Mouse (Mus musculus) ES-E14 (cell line): ENCODE data around the gene Chrm4. TPM values are rescaled to one million over a fixed set of nuclear protein-coding genes. Genes with fewer than 3 reads are reported as not detected.

ENCODE experiments used
- DNase-seq: peaks from one replicate; pipeline ENCODE4 v3.0.0-alpha.2; 2013; ENCODE audit warnings: low read depth, low spot score
- H3K27ac ChIP-seq: 2 replicates; pipeline ENCODE4 v1.5.1; 2012; ENCODE audit warnings: low read depth, mild to moderate bottlenecking, low read length, moderate library complexity, mixed read lengths; ENCODE audit not compliant: poor library complexity, insufficient read depth, severe bottlenecking
- H3K36me3 ChIP-seq: 2 replicates; pipeline ENCODE4 v1.6.1; 2012; ENCODE audit warnings: mild to moderate bottlenecking, low read length, moderate library complexity, mixed read lengths; ENCODE audit not compliant: control insufficient read depth, poor library complexity, insufficient read depth, severe bottlenecking
- H3K4me1 ChIP-seq, 2 experiments: fragments of 150-350 bp in 1 of 2; sonication (generic) in 1 of 2; 2 replicates each; pipeline ENCODE4 v1.6.1; 2012; ENCODE audit warnings: low read length in 2 of 2, mild to moderate bottlenecking in 1 of 2, mixed read lengths in 1 of 2; ENCODE audit not compliant: control insufficient read depth in 2 of 2, insufficient read depth in 2 of 2, poor library complexity in 1 of 2
- H3K4me3 ChIP-seq, 2 experiments: fragments of 150-350 bp in 1 of 2; sonication (generic) in 1 of 2; 2 replicates each; pipeline ENCODE4 v1.5.1; 2012; ENCODE audit warnings: low read length in 2 of 2, low read depth in 1 of 2, mild to moderate bottlenecking in 1 of 2, mixed read lengths in 1 of 2; ENCODE audit not compliant: insufficient read depth in 1 of 2, poor library complexity in 1 of 2, severe bottlenecking in 1 of 2
- H3K9ac ChIP-seq: 2 replicates; pipeline ENCODE4 v1.6.1; 2012; ENCODE audit warnings: low read depth, mild to moderate bottlenecking, low read length, mixed read lengths; ENCODE audit not compliant: poor library complexity, insufficient read depth, severe bottlenecking
- H3K9me3 ChIP-seq: fragments of 150-350 bp; sonication (generic); 2 replicates; pipeline ENCODE4 v1.6.1; 2012; ENCODE audit warnings: low read depth, mild to moderate bottlenecking, low read length; ENCODE audit not compliant: control insufficient read depth, insufficient read depth
- CHD2 ChIP-seq: IDR thresholded peaks from 2 replicates; pipeline ENCODE4 v1.6.1; 2014; ENCODE audit warnings: mild to moderate bottlenecking, low read depth, low read length, inconsistent platforms
- HCFC1 ChIP-seq: IDR thresholded peaks from 2 replicates; pipeline ENCODE4 v1.6.1; 2012; ENCODE audit warnings: low read length, inconsistent platforms, borderline replicate concordance; ENCODE audit not compliant: insufficient read depth
- MAFK ChIP-seq: IDR thresholded peaks from 2 replicates; pipeline ENCODE4 v1.6.1; 2014; ENCODE audit warnings: mild to moderate bottlenecking, low read depth, low read length, inconsistent platforms; ENCODE audit not compliant: insufficient read depth
- ZC3H11A ChIP-seq: IDR thresholded peaks from 2 replicates; pipeline ENCODE4 v1.6.1; 2012; ENCODE audit warnings: low read depth, mild to moderate bottlenecking, inconsistent platforms, low read length, borderline replicate concordance
- ZNF384 ChIP-seq: IDR thresholded peaks from 2 replicates; pipeline ENCODE4 v1.6.1; 2012; ENCODE audit warnings: low read depth, low read length, inconsistent platforms
- in situ Hi-C, 2 experiments: fragments of 600-800 bp; cut with MboI; formaldehyde crosslinking; loops; one replicate each; pipeline ENCODE4 v1.15.1; 2025; ENCODE audit warnings: low sequenced_read_pairs in 2 of 2, inconsistent platforms in 1 of 2; ENCODE audit not compliant: unreplicated experiment in 2 of 2
- total RNA-seq: library from RNA; depleted of rRNA; stranded (reverse); fragments of 300-350 nt; gene quantifications from 2 replicates; pipeline ENCODE4 v1.2.3, GENCODE M21; 2012

The Chrm4 gene
- total RNA-seq, 1 experiment: 5.6 TPM

GRCm38 (mm10) chr2:91960459-91960858 is 33.4 kb downstream of the Chrm4 start:
- Histone ChIP-seq H3K9ac (no peak overlapping the region), H3K4me1 (peaks cover 6 to 45% of the 10 kb centered on the region in 2 experiments; a peak in 3 of 4 replicates), H3K4me3 (no peak overlapping the region), H3K9me3 (no peaks in the 10 kb centered on the region), H3K36me3 (peaks cover 5% of the 10 kb centered on the region; the same call in 1 of the 2 replicates), H3K27ac (no peak overlapping the region)
- in situ Hi-C loops: loop anchor here in 1 of 2 experiments (10.0 kb wide), 1 partner anchor 474 kb away; the partner anchor contains the start of gene Cry2
- TF ChIP-seq HCFC1: no peak
- no peak for TF ChIP-seq CHD2
- TF ChIP-seq ZC3H11A: no peak
- no peak for TF ChIP-seq MAFK
- TF ChIP-seq ZNF384: no peak
- no peak for DNase-seq

- in situ Hi-C loops: loop anchor here in 1 of 2 experiments (10.0 kb wide), 1 partner anchor 473 kb away; the partner anchor contains the start of gene Cry2
- peaks cover 5% of the 10 kb centered on the region; the same call in 1 of the 2 replicates for H3K36me3 ChIP-seq
- H3K4me1 ChIP-seq: peaks cover 6 to 46% of the 10 kb centered on the region in 2 experiments; a peak in 3 of 4 replicates
- no peak overlapping the region for H3K27ac ChIP-seq
- no peak for DNase-seq
- TF ChIP-seq MAFK: no peak
- no peak for TF ChIP-seq ZNF384
- TF ChIP-seq HCFC1: no peak
- TF ChIP-seq ZC3H11A: no peak
- no peak for TF ChIP-seq CHD2
- H3K9me3 ChIP-seq: no peaks in the 10 kb centered on the region
- peak overlapping the region; percentile 86; a peak in 3 of 4 replicates for H3K4me3 ChIP-seq
- peak overlapping the region; percentile 78; the same call in 1 of the 2 replicates for H3K9ac ChIP-seq
Observed at GRCm38 (mm10) chr2:91961901-91962761, 35.1 kb downstream of the Chrm4 start.

GRCm38 (mm10) chr2:91962864-91963401 is 35.9 kb downstream of the Chrm4 start:
- H3K9ac ChIP-seq: peak overlapping the region; percentile 78
- H3K4me1 ChIP-seq: peaks cover 6 to 46% of the 10 kb centered on the region in 2 experiments; a peak in 3 of 4 replicates

GRCm38 (mm10) chr2:91963443-91963932 is 36.4 kb downstream of the Chrm4 start:
- no peaks in the 10 kb centered on the region for H3K9me3 ChIP-seq
- DNase-seq: peak; percentile 69
- no peak overlapping the region for H3K27ac ChIP-seq
- H3K36me3 ChIP-seq: peaks cover 5% of the 10 kb centered on the region; the same call in 1 of the 2 replicates
- in situ Hi-C loops: loop anchor here in 1 of 2 experiments (10.0 kb wide), 1 partner anchor 471 kb away; the partner anchor contains the start of gene Cry2
- H3K4me3 ChIP-seq: peak overlapping the region; percentile 86; a peak in 3 of 4 replicates
- H3K9ac ChIP-seq: peak overlapping the region; percentile 78
- peaks cover 6 to 51% of the 10 kb centered on the region in 2 experiments; a peak in 3 of 4 replicates for H3K4me1 ChIP-seq
- TF ChIP-seq HCFC1 (peak; percentile 75), ZC3H11A (no peak), CHD2 (no peak), MAFK (no peak), ZNF384 (no peak)

More at GRCm38 (mm10) chr2:91962864-91963401, 35.9 kb downstream of the Chrm4 start:
- peak overlapping the region; percentile 86 for H3K4me3 ChIP-seq
- no peak for TF ChIP-seq ZC3H11A
- TF ChIP-seq HCFC1: no peak
- TF ChIP-seq CHD2: no peak
- no peak for TF ChIP-seq ZNF384
- TF ChIP-seq MAFK: no peak
- peaks cover 5% of the 10 kb centered on the region; the same call in 1 of the 2 replicates for H3K36me3 ChIP-seq
- DNase-seq: no peak
- no peak overlapping the region for H3K27ac ChIP-seq
- no peaks in the 10 kb centered on the region for H3K9me3 ChIP-seq
- in situ Hi-C loops: loop anchor here in 1 of 2 experiments (10.0 kb wide), 1 partner anchor 472 kb away; the partner anchor contains the start of gene Cry2
